Mouse (Mus musculus): ENCODE measurements around the gene Ankdd1a. TPM values are rescaled to one million over a fixed set of nuclear protein-coding genes. Genes with fewer than 3 reads are reported as not detected.
A peak's percentile ranks its signal among the peaks of the same experiment; 100 is the strongest.

The Ankdd1a gene
- total and polyA plus RNA-seq, 2 experiments from 2014 or later = not detected

DNA sequence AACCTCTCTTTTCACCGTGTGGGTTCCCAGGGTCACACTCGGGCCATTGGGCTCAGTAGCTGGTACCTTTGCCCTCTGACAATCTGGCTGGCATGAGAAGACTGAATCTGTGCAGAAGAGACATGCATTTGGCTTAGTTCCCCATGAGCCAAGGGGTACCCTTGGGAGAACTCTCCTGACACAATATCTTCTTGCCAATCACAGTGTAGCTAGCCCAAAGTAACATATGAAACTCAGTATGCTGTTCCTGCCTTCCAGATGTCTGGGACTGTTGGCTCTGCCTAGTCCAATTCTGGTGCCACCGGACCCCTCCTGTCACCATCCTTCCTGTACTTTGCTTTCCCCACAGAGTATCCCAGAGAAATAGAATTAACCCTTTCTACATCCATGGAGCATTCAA is 29.1 kb upstream of the Ankdd1a start:
- no peak for ATAC-seq (ENCODE audit: insufficient read depth, low read depth)
- no peak for DNase-seq (ENCODE audit: low spot score)
- Histone ChIP-seq H3K4me3 (ENCODE audit: low read depth, low read length) (no peak overlapping the region), H3K27ac (ENCODE audit: low read depth) (no peak overlapping the region), H3K27me3 (ENCODE audit: control insufficient read depth, insufficient read depth, low read length) (no peaks in the 10 kb centered on the region), H3K4me1 (ENCODE audit: control insufficient read depth, insufficient read depth) (peaks cover 33% of the 10 kb centered on the region), H3K9ac (replicated peaks; ENCODE audit: low read depth, low read length) (no peak overlapping the region), H3K36me3 (replicated peaks; ENCODE audit: control insufficient read depth, insufficient read depth, low read length) (no peaks in the 10 kb centered on the region), H3K4me2 (ENCODE audit: low read depth, low read length) (no peak overlapping the region), H3K9me3 (replicated peaks; ENCODE audit: control insufficient read depth, low read length) (no peaks in the 10 kb centered on the region)
- WGBS = 78% methylated on average over 3 of the region's 3 CpGs
- TF ChIP-seq EP300 (IDR thresholded peaks at IDR 0.05; ENCODE audit: low read depth) = no peak
- TF ChIP-seq CTCF (IDR thresholded peaks at IDR 0.05; ENCODE audit: low read depth) = no peak

DNA sequence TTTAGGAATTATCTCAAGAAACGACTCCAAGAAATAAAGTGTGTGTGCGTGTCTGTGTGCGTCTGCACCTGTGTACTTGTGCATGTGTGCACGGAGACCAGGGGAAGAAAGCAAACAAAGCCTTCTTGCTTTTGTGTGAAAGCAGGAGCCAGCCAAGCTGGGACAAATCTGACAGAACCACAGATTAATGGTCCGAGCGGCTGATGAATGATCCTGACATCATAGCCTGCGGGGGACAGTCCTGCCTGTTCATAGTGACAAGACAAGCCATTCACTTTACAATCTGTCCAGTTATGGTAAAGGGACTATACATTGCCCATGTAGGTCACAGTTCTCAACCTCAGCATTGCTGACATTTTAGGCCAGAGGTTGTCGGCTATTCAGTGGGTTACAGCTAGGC is 28.3 kb upstream of the Ankdd1a start:
- TF ChIP-seq EP300 (IDR thresholded peaks at IDR 0.05; ENCODE audit: low read depth) = no peak
- no peak for TF ChIP-seq CTCF (IDR thresholded peaks at IDR 0.05; ENCODE audit: low read depth)

DNA sequence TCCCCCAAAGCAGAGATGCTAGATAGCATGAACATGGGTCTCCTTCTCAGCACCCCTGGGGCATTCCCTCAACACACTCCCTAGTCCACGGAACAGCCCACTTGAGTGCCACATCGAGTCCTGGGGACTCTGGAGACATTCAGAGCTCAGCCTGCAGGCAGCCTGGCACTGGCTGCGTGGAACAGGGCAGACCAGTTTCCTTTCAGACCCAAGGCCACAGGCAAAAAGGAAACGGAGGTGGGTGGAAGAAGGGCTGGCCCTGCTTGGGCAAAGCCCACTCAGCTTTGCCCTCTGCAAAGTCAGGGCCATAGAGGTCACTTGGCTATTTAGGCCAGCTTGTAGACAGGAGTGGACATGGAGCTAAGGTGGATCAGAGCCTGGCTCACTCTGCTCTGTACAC is 27.9 kb upstream of the Ankdd1a start:
- Histone ChIP-seq H3K9ac (replicated peaks; ENCODE audit: low read depth, low read length) (no peak overlapping the region), H3K27me3 (ENCODE audit: control insufficient read depth, insufficient read depth, low read length) (no peaks in the 10 kb centered on the region), H3K4me1 (ENCODE audit: control insufficient read depth, insufficient read depth) (peaks cover 33% of the 10 kb centered on the region), H3K9me3 (replicated peaks; ENCODE audit: control insufficient read depth, low read length) (no peaks in the 10 kb centered on the region), H3K4me3 (ENCODE audit: low read depth, low read length) (no peak overlapping the region), H3K27ac (ENCODE audit: low read depth) (no peak overlapping the region), H3K4me2 (ENCODE audit: low read depth, low read length) (no peak overlapping the region), H3K36me3 (replicated peaks; ENCODE audit: control insufficient read depth, insufficient read depth, low read length) (no peaks in the 10 kb centered on the region)
- ATAC-seq (ENCODE audit: insufficient read depth, low read depth) (no peak), DNase-seq (ENCODE audit: low spot score) (no peak)
- WGBS = 66% methylated on average over 4 of the region's 4 CpGs
- TF ChIP-seq CTCF (IDR thresholded peaks at IDR 0.05; ENCODE audit: low read depth) = no peak
- TF ChIP-seq EP300 (IDR thresholded peaks at IDR 0.05; ENCODE audit: low read depth) = no peak

More for the DNA sequence above, 28.3 kb upstream of the Ankdd1a start:
- H3K4me3 ChIP-seq (ENCODE audit: low read depth, low read length) = no peak overlapping the region
- H3K9ac ChIP-seq (replicated peaks; ENCODE audit: low read depth, low read length) = no peak overlapping the region
- WGBS = 80% methylated on average over 8 of the region's 8 CpGs
- H3K27me3 ChIP-seq (ENCODE audit: control insufficient read depth, insufficient read depth, low read length) = no peaks in the 10 kb centered on the region
- ATAC-seq (ENCODE audit: insufficient read depth, low read depth) (no peak), DNase-seq (ENCODE audit: low spot score) (no peak)
- no peak overlapping the region for H3K27ac ChIP-seq (ENCODE audit: low read depth)
- no peaks in the 10 kb centered on the region for H3K36me3 ChIP-seq (replicated peaks; ENCODE audit: control insufficient read depth, insufficient read depth, low read length)
- H3K4me2 ChIP-seq (ENCODE audit: low read depth, low read length) = no peak overlapping the region
- H3K4me1 ChIP-seq (ENCODE audit: control insufficient read depth, insufficient read depth) = peaks cover 33% of the 10 kb centered on the region
- no peaks in the 10 kb centered on the region for H3K9me3 ChIP-seq (replicated peaks; ENCODE audit: control insufficient read depth, low read length)

DNA sequence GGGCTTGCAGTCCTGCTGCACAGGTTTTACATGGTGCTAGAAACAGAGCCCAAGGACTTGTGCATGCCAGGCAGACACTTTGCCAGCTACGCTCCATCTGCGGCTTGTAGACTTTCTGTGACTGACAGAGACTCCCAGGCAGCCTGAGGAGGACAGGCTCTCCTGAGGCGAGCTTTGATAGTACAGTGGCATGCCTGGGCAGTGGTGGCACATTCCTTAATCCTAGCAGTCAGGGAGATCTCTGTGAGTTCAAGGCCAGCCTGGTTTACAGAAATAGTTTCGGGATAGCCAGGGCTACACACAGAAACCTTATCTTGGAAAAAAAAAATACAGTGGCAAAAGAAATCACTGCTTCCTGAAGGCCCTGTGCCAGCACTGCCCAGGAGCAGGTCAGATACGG is 27.1 kb upstream of the Ankdd1a start:
- Histone ChIP-seq H3K4me2 (ENCODE audit: low read depth, low read length) (no peak overlapping the region), H3K9me3 (replicated peaks; ENCODE audit: control insufficient read depth, low read length) (no peaks in the 10 kb centered on the region), H3K4me1 (ENCODE audit: control insufficient read depth, insufficient read depth) (peaks cover 37% of the 10 kb centered on the region), H3K27me3 (ENCODE audit: control insufficient read depth, insufficient read depth, low read length) (no peaks in the 10 kb centered on the region), H3K36me3 (replicated peaks; ENCODE audit: control insufficient read depth, insufficient read depth, low read length) (no peaks in the 10 kb centered on the region), H3K9ac (replicated peaks; ENCODE audit: low read depth, low read length) (peak overlapping the region; percentile 13; the same call in 1 of the 2 replicates), H3K4me3 (ENCODE audit: low read depth, low read length) (no peak overlapping the region), H3K27ac (ENCODE audit: low read depth) (no peak overlapping the region; the same call in 1 of the 2 replicates)
- WGBS = 65% methylated on average over 5 of the region's 5 CpGs
- ATAC-seq (ENCODE audit: insufficient read depth, low read depth) (no peak), DNase-seq (ENCODE audit: low spot score) (no peak)
- TF ChIP-seq CTCF (IDR thresholded peaks at IDR 0.05; ENCODE audit: low read depth) (no peak), EP300 (IDR thresholded peaks at IDR 0.05; ENCODE audit: low read depth) (no peak)

DNA sequence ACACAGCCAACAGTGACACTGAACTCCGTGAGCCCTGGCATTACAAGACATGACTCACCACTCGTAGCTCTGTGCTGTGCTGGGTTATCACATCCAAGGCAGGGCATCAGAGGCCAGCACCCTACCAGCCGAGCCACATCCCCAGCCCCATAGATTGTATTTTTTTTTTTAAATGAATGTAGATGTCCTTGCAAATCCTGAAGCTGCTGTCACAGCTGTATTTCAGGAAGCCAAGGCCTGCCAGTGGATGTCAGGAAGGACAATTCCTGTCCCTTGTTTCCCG is 26.4 kb upstream of the Ankdd1a start:
- no peak overlapping the region for H3K9ac ChIP-seq (replicated peaks; ENCODE audit: low read depth, low read length)
- no peaks in the 10 kb centered on the region for H3K36me3 ChIP-seq (replicated peaks; ENCODE audit: control insufficient read depth, insufficient read depth, low read length)
- DNase-seq (ENCODE audit: low spot score) (no peak), ATAC-seq (ENCODE audit: insufficient read depth, low read depth) (no peak)
- H3K27me3 ChIP-seq (ENCODE audit: control insufficient read depth, insufficient read depth, low read length) = no peaks in the 10 kb centered on the region
- no peak overlapping the region for H3K4me2 ChIP-seq (ENCODE audit: low read depth, low read length)
- 24% methylated on average over 4 of the region's 4 CpGs for WGBS
- no peaks in the 10 kb centered on the region for H3K9me3 ChIP-seq (replicated peaks; ENCODE audit: control insufficient read depth, low read length)
- H3K4me1 ChIP-seq (ENCODE audit: control insufficient read depth, insufficient read depth) = peaks cover 38% of the 10 kb centered on the region
- H3K4me3 ChIP-seq (ENCODE audit: low read depth, low read length) = no peak overlapping the region
- H3K27ac ChIP-seq (ENCODE audit: low read depth) = peak overlapping the region; percentile 37; the same call in 1 of the 2 replicates
- TF ChIP-seq EP300 (IDR thresholded peaks at IDR 0.05; ENCODE audit: low read depth) = no peak
- no peak for TF ChIP-seq CTCF (IDR thresholded peaks at IDR 0.05; ENCODE audit: low read depth)

DNA sequence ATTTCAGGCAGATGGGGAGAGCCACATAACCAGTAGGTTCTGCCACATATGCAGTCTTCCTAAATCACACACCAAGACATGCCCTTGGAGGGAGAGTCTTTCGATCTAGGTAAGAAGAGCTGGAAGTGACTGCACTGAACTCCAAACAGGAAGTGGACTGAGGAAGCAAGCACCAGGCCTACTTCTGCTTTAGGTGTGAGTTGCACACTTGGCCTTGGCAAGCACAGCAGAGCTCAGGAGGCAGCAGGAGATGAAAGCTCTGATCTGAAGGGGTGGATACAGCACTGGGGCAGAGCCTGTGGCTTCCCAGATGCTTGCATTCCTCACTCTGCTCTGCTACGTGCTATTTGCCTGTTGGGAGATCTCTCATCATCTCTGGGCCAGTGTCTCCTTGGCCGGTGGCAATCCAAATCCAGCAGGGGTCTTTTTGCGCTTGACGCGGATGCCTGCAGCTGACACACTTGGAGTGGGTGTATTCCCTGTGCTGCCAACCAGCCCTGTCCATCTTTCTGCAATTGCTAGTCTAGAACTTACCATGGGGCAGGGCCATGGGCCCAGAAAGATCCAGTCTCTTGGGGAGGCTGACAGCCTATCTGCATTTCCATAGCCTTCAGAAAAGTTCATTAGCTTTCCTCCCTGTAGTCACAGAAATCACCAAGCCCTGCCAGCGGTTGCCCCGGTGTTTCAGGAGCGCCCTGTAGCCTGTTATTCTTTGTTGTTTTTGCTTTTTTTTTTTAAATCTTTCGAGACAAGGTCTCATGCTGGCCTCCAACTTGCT is 25.8 kb upstream of the Ankdd1a start:
- Histone ChIP-seq H3K27me3 (ENCODE audit: control insufficient read depth, insufficient read depth, low read length) (no peaks in the 10 kb centered on the region), H3K4me3 (ENCODE audit: low read depth, low read length) (no peak overlapping the region), H3K4me2 (ENCODE audit: low read depth, low read length) (no peak overlapping the region), H3K9ac (replicated peaks; ENCODE audit: low read depth, low read length) (no peak overlapping the region), H3K27ac (ENCODE audit: low read depth) (peak overlapping the region; percentile 37), H3K9me3 (replicated peaks; ENCODE audit: control insufficient read depth, low read length) (no peaks in the 10 kb centered on the region), H3K36me3 (replicated peaks; ENCODE audit: control insufficient read depth, insufficient read depth, low read length) (no peaks in the 10 kb centered on the region), H3K4me1 (ENCODE audit: control insufficient read depth, insufficient read depth) (peaks cover 35% of the 10 kb centered on the region)
- WGBS = 63% methylated on average over 10 of the region's 10 CpGs
- no peak for TF ChIP-seq EP300 (IDR thresholded peaks at IDR 0.05; ENCODE audit: low read depth)
- no peak for TF ChIP-seq CTCF (IDR thresholded peaks at IDR 0.05; ENCODE audit: low read depth)
- DNase-seq (ENCODE audit: low spot score) (no peak), ATAC-seq (ENCODE audit: insufficient read depth, low read depth) (no peak)

Data from heart, postnatal 0 days (tissue).